Mouse (Mus musculus) frontal cortex, postnatal 25 days (tissue): ENCODE results near the gene Wfdc15a.
"Not testable (repeated sequence)": the region's sequence is repeated elsewhere in the genome, so short reads cannot be mapped to it uniquely, and the experiment has no call there.

Source experiments
- DNase-seq, 2 experiments: peaks; one replicate each; pipeline ENCODE4 v3.0.0; 2022; ENCODE audit warnings: low spot score in 2 of 2

Wfdc15a gene

DNA sequence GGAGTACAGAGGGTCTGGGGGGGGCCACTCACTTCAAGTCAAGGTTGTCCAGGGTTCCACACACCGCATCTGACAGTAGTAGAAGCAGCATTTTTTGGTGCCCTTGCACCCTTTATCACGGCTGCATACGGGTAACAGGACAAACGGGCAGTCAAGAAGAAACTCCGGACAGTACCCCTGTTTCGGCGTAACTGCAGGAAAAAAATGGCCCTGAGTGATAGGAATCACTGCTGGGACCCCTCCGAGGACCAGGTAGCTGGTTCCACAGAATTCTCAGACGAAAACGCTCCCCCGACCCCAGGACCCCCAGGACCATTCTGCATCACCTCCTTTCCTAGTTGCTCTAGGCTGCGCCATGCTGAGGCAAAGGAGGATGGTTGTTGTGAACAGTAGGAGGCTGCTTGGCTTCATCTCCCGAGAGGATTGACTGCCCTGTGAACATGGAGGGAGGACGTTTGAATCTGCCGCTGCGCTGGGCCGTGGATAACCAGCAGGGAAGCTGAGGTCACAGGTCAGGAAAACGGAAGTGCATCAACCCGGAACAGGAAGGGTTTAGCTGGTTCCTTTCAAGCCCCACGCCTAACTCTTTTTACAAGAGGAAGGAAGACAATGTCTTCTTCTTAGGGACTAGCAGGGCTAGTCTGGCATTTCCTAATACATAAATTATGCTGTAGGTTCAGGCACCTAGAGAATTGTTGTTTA lies at the start of gene Wfdc15a:
TSS of gene Wfdc15a (minus strand) at position 505 of the 702 bp plus-strand sequence.
- DNase-seq, result no peak

DNA sequence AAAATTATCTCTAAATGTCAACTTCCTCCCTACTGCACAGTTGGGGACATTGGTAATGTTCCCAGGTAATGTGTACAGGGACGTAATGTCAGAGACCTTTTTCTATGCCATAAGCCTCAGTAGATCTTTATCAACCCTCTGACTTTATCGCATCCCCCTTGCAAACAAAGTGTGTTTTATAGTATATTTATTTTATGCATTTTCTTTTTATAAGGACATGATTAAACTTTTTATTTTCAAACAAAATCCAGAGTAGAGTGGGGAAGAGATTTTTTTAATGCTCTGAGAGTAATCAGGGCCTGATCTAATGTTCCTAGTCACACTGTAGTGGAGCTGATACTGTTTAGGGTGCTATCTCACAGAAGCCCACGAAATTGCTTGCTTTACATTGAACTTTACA lies 38.4 kb upstream of the Wfdc15a start, which contains the start of gene Svs2:
TSS of gene Svs2 (minus strand) at position 101 of the 400 bp plus-strand sequence.
- no peak for DNase-seq

DNA sequence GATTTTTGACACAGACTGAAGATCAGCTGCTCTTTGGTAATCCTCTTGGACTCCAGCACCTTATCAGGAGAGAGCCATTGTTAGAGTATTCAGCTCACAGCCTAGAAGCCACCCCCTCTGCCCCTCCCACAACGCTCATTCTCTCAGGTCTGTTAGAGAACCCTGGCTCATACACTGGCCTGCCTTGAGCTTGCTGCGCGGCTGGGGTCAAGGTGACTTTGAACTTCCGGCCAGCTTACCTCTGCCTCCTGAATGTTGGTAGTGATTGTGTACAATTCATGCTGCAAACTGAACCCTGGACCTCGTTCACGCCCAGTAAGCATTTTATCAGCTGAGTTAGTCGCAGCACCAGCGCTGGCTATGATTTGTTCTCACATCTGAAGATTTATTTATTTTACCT lies 32.7 kb upstream of the Wfdc15a start:
- DNase-seq, result no peak

DNA sequence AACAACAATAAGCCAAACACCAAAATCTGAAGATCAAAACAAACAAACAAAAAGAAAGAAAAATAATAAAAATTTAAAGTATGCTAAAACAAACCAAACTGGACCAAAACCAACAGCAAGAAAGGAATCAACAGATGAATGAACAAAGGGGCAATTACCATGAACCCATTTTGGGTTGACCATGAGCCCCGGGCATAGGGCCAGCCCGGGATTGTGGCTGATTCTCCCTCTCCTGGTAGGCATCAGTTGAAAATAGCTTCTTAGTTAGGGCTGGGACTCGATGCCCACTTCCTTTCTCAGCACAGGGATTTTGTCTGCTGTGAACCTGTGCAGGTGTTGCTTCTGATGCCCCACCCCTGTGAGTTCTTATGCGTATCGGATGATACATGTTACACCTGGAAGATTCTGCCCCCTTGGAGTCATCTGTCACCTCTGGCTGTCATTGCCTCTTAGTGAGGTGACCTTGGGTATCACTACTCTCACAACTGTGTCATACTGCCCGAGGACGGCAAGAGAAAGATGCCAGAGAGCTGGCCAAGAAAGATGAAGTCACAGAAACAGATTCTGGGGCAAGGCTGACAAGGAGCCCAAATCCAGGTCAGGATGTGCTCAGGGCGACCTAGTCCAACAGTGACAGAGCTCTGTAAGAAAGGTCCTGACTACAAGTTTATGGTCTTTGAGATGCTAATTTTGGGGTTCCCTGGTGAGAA lies 28.6 kb upstream of the Wfdc15a start:
- no peak for DNase-seq

DNA sequence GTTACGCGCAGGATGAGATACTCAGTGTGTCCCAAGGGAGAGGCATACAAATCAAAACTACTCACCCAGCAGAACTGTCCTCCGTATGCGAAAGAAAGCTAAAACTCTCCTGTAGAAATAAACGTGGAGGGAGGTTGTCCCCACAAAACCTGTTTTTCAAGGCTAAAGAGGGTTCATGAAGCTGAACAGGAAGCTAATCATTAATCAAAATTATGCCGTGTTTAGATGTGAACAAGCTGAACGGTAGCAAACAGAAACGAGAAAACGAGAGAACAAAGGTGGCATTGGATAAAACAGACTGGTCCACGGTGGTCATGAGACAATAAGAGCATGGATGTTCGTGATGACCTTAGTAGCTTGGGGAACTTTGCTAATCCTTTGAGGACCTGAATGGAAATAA lies 21.6 kb upstream of the Wfdc15a start, which contains the start of gene Wfdc15b:
TSS of gene Wfdc15b (minus strand) at position 139 of the 400 bp plus-strand sequence.
- DNase-seq, result no peak

DNA sequence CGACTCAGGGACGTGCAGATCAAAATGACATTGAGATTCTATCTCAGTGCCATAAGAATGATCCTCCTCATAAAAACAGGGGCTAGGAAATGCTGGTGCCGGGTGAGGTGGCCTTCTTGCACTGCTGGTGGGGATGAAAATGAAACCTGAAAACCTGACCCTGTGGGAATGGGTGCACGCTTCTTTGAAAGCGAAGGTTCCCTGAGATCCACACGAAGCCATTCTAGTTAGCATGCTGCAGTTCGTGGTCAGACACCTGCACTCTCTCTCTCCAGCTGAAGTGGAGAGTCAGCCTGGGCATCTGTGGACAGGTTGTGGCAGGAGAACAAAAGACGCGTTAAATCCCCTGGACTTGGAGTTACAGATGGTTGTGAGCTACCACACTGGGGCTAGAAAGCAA lies 19.4 kb upstream of the Wfdc15a start:
- DNase-seq, result no peak

DNA sequence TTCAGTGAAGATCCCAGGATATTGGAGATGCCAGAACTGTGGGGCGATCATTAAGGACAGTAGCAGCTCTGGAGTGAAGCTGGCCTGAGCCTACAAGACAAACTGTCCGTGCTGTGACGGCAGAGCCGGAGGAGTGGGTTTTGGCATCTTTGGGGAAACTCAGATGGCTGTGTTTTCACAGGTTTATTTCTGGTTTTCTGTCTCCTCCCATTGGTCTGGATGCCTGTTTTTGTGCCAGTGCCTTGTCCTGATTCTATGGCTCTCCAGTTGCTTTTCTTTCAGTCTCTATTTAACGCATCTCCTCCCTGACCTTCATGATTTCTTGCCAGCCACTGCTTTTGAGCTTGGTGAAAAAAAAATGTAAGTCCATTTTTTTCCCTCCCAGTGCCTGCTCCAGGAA lies 12.8 kb upstream of the Wfdc15a start:
- DNase-seq, result no peak

DNA sequence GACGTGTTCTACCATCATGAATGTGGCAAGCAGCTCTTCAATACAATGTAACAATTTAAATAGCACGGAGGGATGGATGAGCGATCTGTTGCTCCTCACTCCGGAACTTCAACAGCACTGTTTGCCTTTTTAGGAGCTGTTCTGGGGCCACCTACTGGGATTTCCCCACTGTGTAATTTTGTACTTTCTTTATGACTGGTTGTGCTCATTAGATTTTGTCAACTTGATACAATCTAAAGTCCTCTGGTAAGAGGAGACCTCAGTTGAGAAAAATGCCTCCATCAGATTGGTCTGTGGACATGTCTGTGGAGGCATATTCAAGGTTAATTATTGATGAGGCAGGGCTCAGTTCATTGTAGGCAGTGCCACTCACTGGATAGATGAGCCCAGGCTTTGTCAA lies 11.0 kb upstream of the Wfdc15a start:
- DNase-seq, result no peak

DNA sequence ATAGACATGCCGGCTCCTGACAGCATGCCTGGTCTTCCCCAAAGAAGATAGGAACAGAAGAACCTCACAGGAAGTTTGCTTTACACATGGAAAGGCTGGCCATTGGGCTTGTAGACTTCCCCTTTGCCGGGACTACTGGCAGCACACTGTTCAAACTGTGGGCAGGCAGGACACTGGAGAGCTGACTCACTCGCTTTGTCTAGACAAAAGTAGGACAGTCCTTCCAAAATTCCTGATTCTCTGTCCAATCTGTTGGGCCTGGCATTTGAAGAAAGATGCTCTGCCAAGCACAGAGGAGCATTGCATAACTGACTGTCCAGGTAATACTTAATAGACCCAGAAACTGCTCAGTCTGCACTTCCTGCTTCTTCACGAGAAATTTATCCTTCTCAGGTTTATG lies 6.7 kb upstream of the Wfdc15a start:
- no peak for DNase-seq

DNA sequence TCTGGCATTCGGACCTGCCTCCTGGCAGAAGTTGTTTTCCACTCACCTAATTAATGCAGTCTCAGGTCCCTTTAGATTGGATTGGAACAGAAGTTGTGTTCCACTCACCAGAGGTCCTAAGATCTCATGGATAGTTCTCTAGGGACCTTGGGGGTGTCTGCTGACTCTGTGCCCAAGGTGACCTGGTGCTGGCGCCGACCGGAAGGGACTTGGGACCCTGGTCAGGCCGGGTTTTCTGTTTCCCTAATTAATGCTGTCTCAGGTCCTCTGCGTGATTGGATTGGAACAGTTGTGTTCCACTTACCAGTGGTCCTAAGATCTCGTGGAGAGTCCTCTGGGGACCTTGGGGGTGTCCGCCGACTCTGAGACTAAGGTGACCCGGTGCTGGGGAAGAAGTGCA lies 6.1 kb upstream of the Wfdc15a start:
- not testable (repeated sequence) for DNase-seq

DNA sequence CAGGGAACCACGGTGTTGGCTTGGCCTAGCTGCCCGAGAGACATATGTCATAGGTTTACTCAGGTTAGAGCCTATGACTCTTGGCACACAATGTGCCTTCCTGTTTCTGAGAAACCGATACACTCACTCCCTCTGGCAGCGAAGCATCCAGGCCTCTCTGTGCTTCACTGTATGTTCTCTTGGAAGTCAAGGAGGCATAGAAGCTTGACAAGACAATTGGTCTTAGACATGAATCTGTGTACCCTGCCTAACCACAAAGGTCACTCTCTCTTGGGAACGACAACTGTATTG lies 3.3 kb downstream of the Wfdc15a start:
- DNase-seq, result no peak

DNA sequence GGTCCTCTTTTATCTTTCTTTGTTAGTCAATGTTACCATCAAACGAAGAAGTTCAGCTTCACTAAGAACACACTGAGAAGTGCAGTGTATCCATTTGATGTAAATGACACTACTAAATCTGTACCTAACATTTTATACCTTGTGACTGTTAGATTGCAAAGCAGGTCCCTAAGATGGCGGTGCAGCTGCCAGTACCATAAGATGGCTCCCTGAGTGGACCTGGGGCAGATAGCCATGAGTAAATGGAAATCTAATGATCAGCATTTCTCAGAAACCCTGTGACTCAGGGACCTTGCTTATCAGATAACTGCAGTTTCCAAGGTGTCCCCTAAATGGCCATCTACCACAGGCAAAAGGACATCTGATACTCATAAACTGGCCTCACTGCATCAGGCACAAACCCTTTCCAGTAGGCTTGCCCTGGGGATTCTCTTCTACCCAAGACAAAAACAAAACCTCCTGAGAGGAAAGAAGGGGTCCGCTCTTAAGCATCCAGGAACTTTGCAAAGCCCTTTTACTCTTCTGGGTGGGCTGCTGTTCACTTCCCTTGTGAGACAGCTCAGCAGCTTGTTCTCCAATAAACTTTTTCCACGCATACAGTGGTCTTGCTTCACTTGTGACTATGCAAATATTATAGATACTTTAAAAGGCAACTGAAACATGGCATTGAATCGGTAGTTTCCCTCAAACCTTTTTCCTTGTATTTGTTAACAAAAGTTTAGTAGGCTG lies 3.8 kb downstream of the Wfdc15a start:
- no peak for DNase-seq

DNA sequence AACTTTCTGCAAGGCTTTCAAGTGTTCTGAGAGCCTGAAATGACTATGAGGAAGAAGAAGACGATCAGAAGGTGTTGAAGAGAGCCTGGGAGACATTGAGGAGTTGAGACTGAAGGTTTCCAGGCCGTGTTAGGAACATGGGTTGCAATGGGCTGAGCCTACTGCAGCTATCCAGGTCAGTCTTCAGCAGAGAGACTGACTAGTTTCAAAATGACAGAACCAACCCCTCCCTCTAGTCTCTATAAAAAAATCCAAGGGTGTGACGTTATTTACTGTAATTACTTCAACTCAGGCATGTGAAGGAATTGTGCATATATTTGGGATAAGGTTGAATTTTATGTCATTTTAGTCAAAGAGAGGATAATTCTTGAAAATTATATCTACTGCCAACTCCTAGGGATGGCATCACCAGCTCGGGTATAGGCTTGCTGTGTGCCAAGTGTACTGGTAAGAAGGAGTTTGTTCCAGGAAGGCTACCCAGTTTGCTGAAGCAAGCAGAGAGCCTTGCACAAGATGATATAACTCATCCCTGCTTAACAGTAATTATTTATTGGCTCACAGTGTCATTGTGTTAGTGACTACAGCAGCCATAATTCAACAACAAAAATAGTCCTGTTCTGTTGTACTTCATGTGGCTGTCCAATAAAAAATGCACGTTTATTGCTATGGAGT lies 4.8 kb downstream of the Wfdc15a start:
- DNase-seq, result no peak

DNA sequence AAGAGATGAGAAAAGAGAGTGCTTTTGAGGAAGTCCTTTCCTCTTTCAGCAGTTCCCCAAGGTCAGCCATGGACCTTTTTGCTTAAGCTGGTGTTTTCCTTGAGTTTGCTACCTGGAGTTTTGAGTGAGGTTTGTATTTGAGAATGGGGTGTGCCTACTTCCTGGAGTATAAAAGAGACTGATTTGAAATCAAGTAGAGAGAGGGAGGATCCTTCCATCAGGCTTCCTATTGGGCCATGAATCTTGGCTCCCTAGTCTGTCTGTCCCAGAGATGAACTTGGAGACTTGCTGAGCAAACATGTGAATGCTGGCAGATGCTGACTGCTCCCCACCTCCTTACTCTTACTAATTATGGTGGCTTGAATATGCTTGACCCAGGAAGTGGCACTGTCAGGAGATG lies 7.7 kb downstream of the Wfdc15a start:
- no peak for DNase-seq

DNA sequence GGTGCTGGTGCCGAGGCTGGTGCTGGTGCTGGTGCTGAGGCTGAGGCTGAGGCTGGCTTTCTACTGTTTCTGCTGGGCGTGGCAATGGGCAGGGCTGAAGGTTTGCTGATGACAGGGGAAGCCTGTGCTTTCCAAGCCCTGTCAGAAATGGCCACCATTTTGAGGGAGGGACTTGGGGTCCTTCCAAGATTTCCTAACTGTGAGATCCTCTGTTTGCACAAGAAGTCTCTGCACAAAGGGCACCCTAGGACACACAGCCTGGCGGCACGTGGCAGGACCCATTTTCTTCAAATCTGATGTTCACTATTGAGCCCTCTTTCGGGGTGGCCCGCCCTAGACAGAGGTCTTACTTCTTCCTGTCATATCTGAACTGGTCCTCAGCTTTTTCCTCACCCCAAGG lies 9.4 kb downstream of the Wfdc15a start, which contains the start of gene Wfdc12:
TSS of gene Wfdc12 (minus strand) at position 33 of the 400 bp plus-strand sequence.
- no peak for DNase-seq

DNA sequence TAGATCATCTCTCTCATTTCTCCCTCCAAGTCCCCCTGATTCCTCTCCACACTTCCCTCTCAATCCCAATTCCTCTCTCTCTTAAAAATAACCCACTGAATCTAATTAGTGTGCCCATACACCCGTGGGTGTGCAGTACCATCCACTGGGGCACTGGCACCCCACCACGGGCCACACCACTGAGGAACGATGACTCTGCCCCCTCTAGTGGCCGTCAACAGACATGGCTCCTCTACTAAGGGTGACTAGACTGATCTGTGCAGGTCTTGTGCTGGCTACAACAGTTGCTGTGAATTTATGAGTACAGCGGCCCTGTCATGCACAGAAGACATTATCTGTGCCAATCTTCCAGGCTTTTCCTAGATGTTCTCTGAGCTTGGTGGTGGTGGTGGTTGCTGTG lies 11.2 kb downstream of the Wfdc15a start:
- DNase-seq, result no peak

DNA sequence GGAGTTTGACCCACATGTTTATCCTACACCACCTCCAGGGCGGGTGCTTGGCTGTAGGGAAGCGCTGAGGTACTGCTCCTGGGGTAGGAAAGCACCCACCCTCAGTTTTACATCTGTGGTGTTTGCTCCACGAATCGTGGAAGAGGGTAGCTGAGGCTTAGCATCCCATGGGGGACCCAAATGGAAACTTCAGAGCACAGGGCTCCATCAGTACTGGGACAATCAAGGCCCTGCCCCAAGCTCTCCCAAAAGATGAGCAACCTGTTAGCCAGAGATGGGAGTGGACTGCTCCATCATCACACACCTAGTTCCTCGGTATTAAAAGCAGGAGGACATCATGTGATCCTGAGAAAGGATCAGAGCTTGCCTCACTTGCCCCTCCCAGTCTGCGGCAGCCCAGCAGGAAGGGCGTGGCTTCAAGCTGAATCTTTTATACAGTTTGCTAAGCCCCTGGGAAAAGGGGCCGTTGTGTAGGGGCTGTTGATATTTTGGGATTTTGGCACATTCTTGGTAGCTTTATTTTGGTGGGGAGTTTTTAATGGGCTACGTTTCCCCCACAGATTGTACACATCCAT lies 15.7 kb downstream of the Wfdc15a start:
- DNase-seq, result no peak

DNA sequence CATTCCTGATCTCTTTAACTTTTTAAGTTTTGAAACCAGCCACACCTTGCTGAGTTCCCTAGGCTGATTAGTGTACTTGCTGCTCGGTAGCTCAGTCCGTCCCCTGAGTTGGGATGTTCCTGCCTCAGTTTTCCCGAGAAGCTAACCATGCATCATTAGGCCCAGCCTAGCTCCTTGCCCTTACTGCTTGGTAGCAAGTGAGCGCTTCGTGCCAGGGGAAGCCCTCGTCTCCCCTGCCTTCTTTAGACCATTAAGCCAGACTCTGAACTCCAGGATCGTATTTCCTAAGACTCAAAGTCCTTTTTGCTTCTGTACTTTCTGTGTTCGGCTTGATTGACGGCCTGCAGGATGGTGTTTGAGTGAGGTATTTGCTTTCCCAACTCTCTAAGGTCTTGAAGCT lies 16.6 kb downstream of the Wfdc15a start:
- no peak for DNase-seq

DNA sequence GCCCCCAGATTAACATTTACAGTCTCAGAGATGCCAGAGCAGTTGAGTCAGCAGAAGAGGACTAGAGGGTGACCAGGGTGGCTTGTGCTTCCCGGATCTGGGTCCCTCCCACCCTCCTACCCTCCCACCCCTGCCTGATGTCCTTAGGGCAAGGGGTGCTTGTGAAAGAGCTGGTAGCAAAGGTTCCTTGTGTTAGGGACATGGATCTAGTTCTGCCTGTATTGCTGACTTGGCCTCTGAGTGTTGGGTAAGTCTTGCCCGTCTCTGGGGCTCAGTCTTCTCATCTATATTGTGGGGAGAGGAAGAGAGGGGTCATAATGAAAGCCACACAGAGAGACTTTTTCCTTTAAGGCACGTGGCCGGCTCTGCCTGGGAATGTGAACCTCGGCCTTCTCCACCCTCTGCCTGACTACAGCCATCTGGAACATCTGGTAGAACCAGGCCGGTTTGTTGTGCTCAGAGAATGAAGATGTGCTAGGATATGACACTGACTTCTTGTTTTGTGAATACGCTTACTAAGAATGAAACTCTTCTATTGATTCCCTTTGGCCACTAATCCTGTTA lies 17.2 kb downstream of the Wfdc15a start, which contains the start of gene Wfdc5:
TSS of gene Wfdc5 (minus strand) at position 51 of the 564 bp plus-strand sequence.
- no peak for DNase-seq

DNA sequence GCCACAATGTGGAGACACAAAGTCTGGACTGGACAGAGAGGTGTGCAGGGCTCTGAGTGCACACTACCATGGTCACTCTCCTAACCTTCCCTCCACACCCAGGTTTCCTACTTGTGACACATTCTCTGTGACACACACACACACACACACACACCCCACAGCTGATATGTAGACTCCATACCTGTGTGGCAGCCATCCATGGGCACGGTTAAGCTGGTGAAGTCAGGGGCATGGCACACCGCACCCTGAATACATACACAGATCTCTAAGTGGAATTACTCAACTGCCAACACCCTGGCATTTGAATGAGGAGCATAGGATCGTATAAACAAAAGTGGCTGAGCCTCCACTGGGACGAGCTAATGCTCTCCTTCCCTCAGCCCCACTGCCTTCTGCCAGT lies 19.2 kb downstream of the Wfdc15a start:
- no peak for DNase-seq

DNA sequence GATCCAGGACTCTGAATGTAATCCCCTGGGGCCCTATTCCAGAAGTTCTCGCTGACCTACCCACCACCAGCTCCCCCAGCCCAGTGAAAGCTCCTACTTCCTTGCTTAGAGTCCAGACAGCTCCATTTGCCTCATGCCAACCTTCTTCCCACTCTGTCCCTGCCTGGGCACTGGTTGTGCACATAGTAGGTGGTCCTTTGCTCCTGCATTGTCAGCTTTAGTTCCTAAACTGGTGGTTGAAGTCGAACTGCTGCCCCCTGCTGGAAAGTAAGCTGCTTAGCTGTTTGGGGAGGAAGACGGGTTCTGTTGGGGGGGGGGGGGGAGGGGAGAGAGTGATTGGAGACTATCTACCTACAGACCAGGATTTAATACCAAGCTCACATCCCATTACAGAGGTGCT lies 19.8 kb downstream of the Wfdc15a start:
- DNase-seq, result no peak
